In the genomic region with DNA sequence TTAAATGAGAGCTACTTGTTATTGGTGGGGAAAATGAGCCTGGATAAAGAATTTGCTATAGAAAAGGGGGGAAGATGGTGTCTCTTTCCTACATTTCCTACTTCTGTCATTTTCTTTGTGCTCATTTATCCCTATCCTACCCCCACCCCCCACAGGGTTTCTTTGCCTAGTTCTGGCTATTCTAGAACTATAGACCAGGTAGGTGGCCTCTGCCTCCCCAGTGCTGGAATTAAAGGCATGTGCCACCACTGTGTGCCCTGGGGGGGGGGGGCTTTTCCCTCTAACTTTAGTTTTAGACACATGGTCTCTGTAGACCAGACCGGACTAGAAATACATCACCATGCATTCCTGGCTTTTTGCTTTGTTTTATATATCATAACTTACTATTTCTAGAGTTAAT, we compare ENCODE assay signal across 8 mouse cellular contexts. TPM values are rescaled to one million over a fixed set of nuclear protein-coding genes. Genes with fewer than 3 reads are reported as not detected.
DNase-seq lines count a peak whose midpoint lies in the region; ATAC-seq and TF ChIP-seq lines count a peak whose summit lies in the region.
"Had no signal": no experiment of that assay in that cellular context is flagged by ENCODE, and none has a peak within 500 bp of the region (broad histone marks: within the 10 kb centered on the region; RNA-seq: fewer than 3 reads in every experiment).

No protein-coding gene starts in this region.

- H3K27ac ChIP-seq in lung, postnatal 0 days (ENCODE audit: low read length) = no peak overlapping the region
- H3K27ac ChIP-seq in forebrain, embryonic 13.5 days = no peak overlapping the region
- no peak overlapping the region for H3K27ac ChIP-seq in liver, embryonic 12.5 days
- H3K27ac ChIP-seq in stomach, postnatal 0 days (replicated peaks) = no peak overlapping the region

- no peak for TF ChIP-seq CTCF in lung, postnatal 0 days (IDR thresholded peaks at IDR 0.05)
- TF ChIP-seq CTCF in stomach, postnatal 0 days (IDR thresholded peaks at IDR 0.05; ENCODE audit: low read depth) = no peak

- DNase-seq in lung, postnatal 0 days (ENCODE audit: low spot score) = no peak
- no peak for DNase-seq in lung, postnatal 10 days
- no peak for DNase-seq in stomach, postnatal 0 days (ENCODE audit: low spot score)
- DNase-seq in adrenal gland, adult 8-10 months = no peak
- DNase-seq in urinary bladder, postnatal 25 days (ENCODE audit: low spot score) = no peak
- DNase-seq: kidney, postnatal 25 days had no signal

- peaks cover 33% of the 10 kb centered on the region; the same call in 1 of the 2 replicates for H3K36me3 ChIP-seq in lung, postnatal 0 days (ENCODE audit: insufficient read depth, low read length)
- peaks cover 60% of the 10 kb centered on the region for H3K36me3 ChIP-seq in forebrain, embryonic 13.5 days (ENCODE audit: poor library complexity, severe bottlenecking)
- peaks cover 68% of the 10 kb centered on the region for H3K36me3 ChIP-seq in liver, embryonic 12.5 days
- peaks cover 17% of the 10 kb centered on the region for H3K36me3 ChIP-seq in stomach, postnatal 0 days (ENCODE audit: control insufficient read depth, insufficient read depth, low read length)

- peak overlapping the region; percentile 61 for H3K4me2 ChIP-seq in lung, postnatal 0 days (replicated peaks; ENCODE audit: low read depth, low read length)
- peak overlapping the region; percentile 97 for H3K4me2 ChIP-seq in forebrain, embryonic 13.5 days
- H3K4me2 ChIP-seq in liver, embryonic 12.5 days = peak overlapping the region; percentile 91
- peak overlapping the region; percentile 86 for H3K4me2 ChIP-seq in stomach, postnatal 0 days (replicated peaks; ENCODE audit: low read depth)

- H3K9me3 ChIP-seq in lung, postnatal 0 days (ENCODE audit: low read length) = no peaks in the 10 kb centered on the region
- no peaks in the 10 kb centered on the region for H3K9me3 ChIP-seq in forebrain, embryonic 13.5 days (replicated peaks)
- no peaks in the 10 kb centered on the region for H3K9me3 ChIP-seq in liver, embryonic 12.5 days (replicated peaks)
- H3K9me3 ChIP-seq in stomach, postnatal 0 days (ENCODE audit: control insufficient read depth, low read length) = no peaks in the 10 kb centered on the region

- ATAC-seq in lung, postnatal 0 days = no peak
- ATAC-seq in forebrain, embryonic 13.5 days = no peak
- ATAC-seq in liver, embryonic 12.5 days = no peak
- no peak for ATAC-seq in stomach, postnatal 0 days (ENCODE audit: low FRiP score, low TSS enrichment)

- TF ChIP-seq EP300 in lung, postnatal 0 days (IDR thresholded peaks at IDR 0.05) = no peak
- no peak for TF ChIP-seq EP300 in stomach, postnatal 0 days (optimal IDR thresholded peaks at IDR 0.05)

- peaks cover 10% of the 10 kb centered on the region; the same call in 1 of the 2 replicates for H3K4me1 ChIP-seq in lung, postnatal 0 days (ENCODE audit: insufficient read depth, low read depth, low read length)
- H3K4me1 ChIP-seq in forebrain, embryonic 13.5 days = peaks cover 48% of the 10 kb centered on the region
- H3K4me1 ChIP-seq in liver, embryonic 12.5 days = peaks cover 48% of the 10 kb centered on the region
- H3K4me1 ChIP-seq in stomach, postnatal 0 days (replicated peaks; ENCODE audit: control insufficient read depth, insufficient read depth) = peaks cover 3% of the 10 kb centered on the region; the same call in 1 of the 2 replicates

- H3K9ac ChIP-seq in lung, postnatal 0 days (replicated peaks; ENCODE audit: low read depth) = peak overlapping the region; percentile 26; the same call in 1 of the 2 replicates
- peak overlapping the region; percentile 100 for H3K9ac ChIP-seq in forebrain, embryonic 13.5 days
- H3K9ac ChIP-seq in liver, embryonic 12.5 days = peak overlapping the region; percentile 100
- no peak overlapping the region for H3K9ac ChIP-seq in stomach, postnatal 0 days (ENCODE audit: low read length)

- WGBS in lung, postnatal 0 days = 21% methylated on average over 1 of the region's 1 CpGs
- 44% methylated on average over 1 of the region's 1 CpGs for WGBS in forebrain, embryonic 13.5 days
- WGBS in liver, embryonic 12.5 days (ENCODE audit: insufficient replicate concordance) = 62% methylated on average over 1 of the region's 1 CpGs
- 17% methylated on average over 1 of the region's 1 CpGs for WGBS in stomach, postnatal 0 days

- H3K27me3 ChIP-seq in lung, postnatal 0 days (replicated peaks; ENCODE audit: insufficient read depth, low read length) = no peaks in the 10 kb centered on the region
- H3K27me3 ChIP-seq in forebrain, embryonic 13.5 days = no peaks in the 10 kb centered on the region
- no peaks in the 10 kb centered on the region for H3K27me3 ChIP-seq in liver, embryonic 12.5 days (replicated peaks)
- H3K27me3 ChIP-seq in stomach, postnatal 0 days (ENCODE audit: control insufficient read depth, insufficient read depth, low read length) = no peaks in the 10 kb centered on the region

- H3K4me3 ChIP-seq in lung, postnatal 0 days (ENCODE audit: low read depth, low read length) = peak overlapping the region; percentile 100
- peak overlapping the region; percentile 83 for H3K4me3 ChIP-seq in forebrain, embryonic 13.5 days
- H3K4me3 ChIP-seq in liver, embryonic 12.5 days = peak overlapping the region; percentile 100
- peak overlapping the region; percentile 100 for H3K4me3 ChIP-seq in stomach, postnatal 0 days (ENCODE audit: low read depth, low read length)

RNA-seq across cellular contexts. Expression of a gene that starts 3.1 kb away (rescaled TPM):
- polyA plus RNA-seq in lung, postnatal 0 days (2015; fragmentation: Nextera tagmentation; extraction: Ambion mirVana) = 51.1 and 63.3 TPM in 2 replicates
- 120 and 122 TPM in 2 replicates for polyA plus RNA-seq in forebrain, embryonic 13.5 days (2015; fragmentation: Nextera tagmentation; extraction: Ambion mirVana)
- 87.6 and 87.8 TPM in 2 replicates for polyA plus RNA-seq in liver, embryonic 12.5 days (2016; fragmentation: Nextera tagmentation; extraction: Ambion mirVana)
- polyA plus RNA-seq in stomach, postnatal 0 days (2015; fragmentation: Nextera tagmentation; extraction: Ambion mirVana) = 41.5 and 42.9 TPM in 2 replicates
- 100 to 1,000 TPM; 141 to 249 (median 190) TPM for total RNA-seq in adrenal gland, adult 8-10 months (2022)

RNA-seq across cellular contexts. Expression of a gene that starts 36.7 kb away (rescaled TPM):
- polyA plus RNA-seq in lung, postnatal 0 days (2015; fragmentation: Nextera tagmentation; extraction: Ambion mirVana) = 6.4 and 8.1 TPM in 2 replicates
- 26.4 and 28.4 TPM in 2 replicates for polyA plus RNA-seq in forebrain, embryonic 13.5 days (2015; fragmentation: Nextera tagmentation; extraction: Ambion mirVana)
- 13.7 and 15.2 TPM in 2 replicates for polyA plus RNA-seq in liver, embryonic 12.5 days (2016; fragmentation: Nextera tagmentation; extraction: Ambion mirVana)
- 4.8 and 5.3 TPM in 2 replicates for polyA plus RNA-seq in stomach, postnatal 0 days (2015; fragmentation: Nextera tagmentation; extraction: Ambion mirVana)
- total RNA-seq in adrenal gland, adult 8-10 months (2022) = 10 to 100 TPM in 3 of 4 experiments, 1 to 10 TPM in 1; 9.5 to 11.6 (median 10.9) TPM

RNA-seq across cellular contexts. Expression of a gene that starts 52.9 kb away (rescaled TPM):
- polyA plus RNA-seq in lung, postnatal 0 days (2015; fragmentation: Nextera tagmentation; extraction: Ambion mirVana) = 5.8 and 9.2 TPM in 2 replicates
- polyA plus RNA-seq in forebrain, embryonic 13.5 days (2015; fragmentation: Nextera tagmentation; extraction: Ambion mirVana) = 24.0 and 30.0 TPM in 2 replicates
- polyA plus RNA-seq in liver, embryonic 12.5 days (2016; fragmentation: Nextera tagmentation; extraction: Ambion mirVana) = 5.6 and 6.8 TPM in 2 replicates
- polyA plus RNA-seq in stomach, postnatal 0 days (2015; fragmentation: Nextera tagmentation; extraction: Ambion mirVana) = 5.1 and 6.6 TPM in 2 replicates
- total RNA-seq in adrenal gland, adult 8-10 months (2022) = 10 to 100 TPM; 18.1 to 32.3 (median 25.4) TPM

RNA-seq across cellular contexts. Expression of a gene that starts 56.3 kb away (rescaled TPM):
- polyA plus RNA-seq in lung, postnatal 0 days (2015; fragmentation: Nextera tagmentation; extraction: Ambion mirVana) = 8.6 and 11.7 TPM in 2 replicates
- polyA plus RNA-seq in forebrain, embryonic 13.5 days (2015; fragmentation: Nextera tagmentation; extraction: Ambion mirVana) = 30.0 and 30.6 TPM in 2 replicates
- polyA plus RNA-seq in liver, embryonic 12.5 days (2016; fragmentation: Nextera tagmentation; extraction: Ambion mirVana) = 8.1 and 8.8 TPM in 2 replicates
- 6.7 and 7.1 TPM in 2 replicates for polyA plus RNA-seq in stomach, postnatal 0 days (2015; fragmentation: Nextera tagmentation; extraction: Ambion mirVana)
- 10 to 100 TPM; 43.7 to 80.5 (median 57.3) TPM for total RNA-seq in adrenal gland, adult 8-10 months (2022)
